Mouse (Mus musculus) c-Kit-positive CD71-positive TER-119-positive erythroid progenitor cells, embryonic 14.5 days (primary cell): ENCODE data around the gene Cypt14.
"Not testable (repeated sequence)": the region's sequence is repeated elsewhere in the genome, so short reads cannot be mapped to it uniquely, and the experiment has no call there.

Experiments used
- DNase-seq: peaks from one replicate; pipeline ENCODE4 v3.0.0-alpha.2; 2013; ENCODE audit warnings: low spot score

The Cypt14 gene

DNA sequence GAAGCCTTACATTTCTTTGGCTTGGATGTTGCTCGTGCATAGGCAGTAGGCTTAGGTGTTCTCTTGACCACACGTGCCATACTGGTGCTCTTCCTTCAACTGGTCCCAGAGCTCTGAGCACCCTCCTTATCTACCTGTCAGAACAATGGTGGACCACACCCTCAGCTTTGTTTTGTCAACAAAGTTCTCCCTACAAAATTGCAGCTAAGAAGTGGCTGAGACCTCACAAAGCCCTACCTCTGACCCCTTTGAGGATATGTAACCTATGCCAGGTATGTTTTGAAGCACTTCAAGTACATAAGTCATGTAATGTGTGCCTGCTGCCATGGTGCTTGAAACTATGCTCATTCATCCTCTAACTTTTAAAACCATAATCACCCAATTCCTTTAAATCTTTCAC is at the start of gene Cypt14:
Gene Cypt14 (minus strand): TSS at position 101 of the 400 bp plus-strand sequence.
- DNase-seq: not testable (repeated sequence)
